ENCODE assay signal across 25 mouse cellular contexts in the genomic region with DNA sequence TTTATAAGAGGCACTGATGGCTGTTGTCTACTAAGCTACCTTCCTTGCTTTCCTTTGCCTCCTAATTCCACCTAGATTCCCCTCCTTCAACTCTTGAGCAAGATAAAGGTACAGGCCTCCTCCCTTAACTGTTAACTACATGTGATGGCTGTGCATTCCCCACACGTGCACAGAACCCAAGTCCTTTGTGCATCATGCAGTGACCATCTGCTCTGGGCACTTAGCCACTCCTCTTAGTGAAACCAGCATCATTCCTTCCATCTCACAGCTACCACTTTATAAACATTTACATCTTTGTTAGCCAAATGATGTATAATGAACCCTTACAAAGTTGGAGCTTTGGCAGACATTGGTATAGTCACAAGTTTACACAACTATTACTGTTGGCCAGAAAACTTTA. TPM values are rescaled to one million over a fixed set of nuclear protein-coding genes. Genes with fewer than 3 reads are reported as not detected.
A peak's percentile ranks its signal among the peaks of the same experiment; 100 is the strongest.
DNase-seq lines count a peak whose midpoint lies in the region; ATAC-seq and TF ChIP-seq lines count a peak whose summit lies in the region.
"Had no signal": no experiment of that assay in that cellular context is flagged by ENCODE, and none has a peak within 500 bp of the region (broad histone marks: within the 10 kb centered on the region; RNA-seq: fewer than 3 reads in every experiment).

No protein-coding gene starts in this region.

- DNase-seq in cerebellum, adult 8-10 months = peak; percentile 12
- DNase-seq in cerebellum, postnatal 4 days (ENCODE audit: low spot score in 2 of 2) = no peak
- peak; percentile 58 to 63 for DNase-seq in cerebellum, postnatal 10 days
- no peak for DNase-seq in cerebellum, adult 9-11 months
- peak; percentile 11 for DNase-seq in lung, embryonic 14.5 days
- DNase-seq in lung, postnatal 36 days = no peak
- DNase-seq in brain, adult 2 months (ENCODE audit: low read depth, low spot score) = peak; percentile 39
- DNase-seq: adrenal gland, adult 8-10 months; adrenal gland, postnatal 14 days; adrenal gland, postnatal 36 days; B cell, adult 2 months; cerebellum, adult 18-20 months; embryo, embryonic 11 days had no signal

- no peak overlapping the region for H3K4me3 ChIP-seq in lung, embryonic 14.5 days (ENCODE audit: low read depth, low read length)
- H3K4me3 ChIP-seq: embryonic facial prominence, embryonic 13.5 days; embryonic facial prominence, embryonic 15.5 days; erythroblast, embryonic 14.5 days; forebrain, embryonic 10.5 days; forebrain, embryonic 12.5 days had no signal

- no peak for ATAC-seq in lung, embryonic 14.5 days (ENCODE audit: insufficient read depth)
- ATAC-seq: activated CD4-positive, CD25-positive, alpha-beta regulatory T cell, adult 4 months; CD4-positive, CD25-positive, alpha-beta regulatory T cell, adult 4 months; forebrain, embryonic 14.5 days; forebrain, embryonic 16.5 days; Patski had no signal

- no peak overlapping the region for H3K9ac ChIP-seq in lung, embryonic 14.5 days
- H3K9ac ChIP-seq: embryonic facial prominence, embryonic 13.5 days; embryonic facial prominence, embryonic 15.5 days; forebrain, embryonic 12.5 days had no signal

- no peaks in the 10 kb centered on the region for H3K9me3 ChIP-seq in lung, embryonic 14.5 days (ENCODE audit: low read depth, low read length)
- H3K9me3 ChIP-seq: embryonic facial prominence, embryonic 13.5 days; embryonic facial prominence, embryonic 15.5 days; forebrain, embryonic 10.5 days; forebrain, embryonic 12.5 days; G1E had no signal

- H3K27me3 ChIP-seq in lung, embryonic 14.5 days (ENCODE audit: insufficient read depth, low read length) = no peaks in the 10 kb centered on the region
- H3K27me3 ChIP-seq: embryonic facial prominence, embryonic 13.5 days; embryonic facial prominence, embryonic 15.5 days had no signal

- no peaks in the 10 kb centered on the region for H3K4me1 ChIP-seq in lung, embryonic 14.5 days (ENCODE audit: insufficient read depth)
- H3K4me1 ChIP-seq: embryonic facial prominence, embryonic 13.5 days; embryonic facial prominence, embryonic 15.5 days; forebrain, embryonic 10.5 days; forebrain, embryonic 12.5 days had no signal

- WGBS in lung, embryonic 14.5 days = 56% methylated on average over 1 of the region's 1 CpGs

- no peaks in the 10 kb centered on the region for H3K36me3 ChIP-seq in lung, embryonic 14.5 days (ENCODE audit: insufficient read depth)
- H3K36me3 ChIP-seq: embryonic facial prominence, embryonic 13.5 days; embryonic facial prominence, embryonic 15.5 days; forebrain, embryonic 10.5 days; forebrain, embryonic 12.5 days; G1E had no signal

- H3K4me2 ChIP-seq in lung, embryonic 14.5 days = no peak overlapping the region
- H3K4me2 ChIP-seq: embryonic facial prominence, embryonic 13.5 days; embryonic facial prominence, embryonic 15.5 days; forebrain, embryonic 12.5 days had no signal

- TF ChIP-seq CTCF in lung, embryonic 14.5 days (IDR thresholded peaks at IDR 0.05; ENCODE audit: low read depth) = no peak

- no peak overlapping the region for H3K27ac ChIP-seq in lung, embryonic 14.5 days (ENCODE audit: low read depth)
- H3K27ac ChIP-seq: embryonic facial prominence, embryonic 13.5 days; embryonic facial prominence, embryonic 15.5 days; forebrain, embryonic 10.5 days; forebrain, embryonic 12.5 days had no signal

RNA-seq across cellular contexts. Expression of a gene that starts 18.3 kb away (rescaled TPM):
- 168 and 176 TPM in 2 replicates for polyA plus RNA-seq in lung, embryonic 14.5 days (2014; fragmentation: Nextera tagmentation; extraction: Ambion mirVana)

RNA-seq across cellular contexts. Expression of a gene that starts 18.3 kb away (rescaled TPM):
- 0.16 TPM in 1 of 2 replicates, not detected in the other for polyA plus RNA-seq in lung, embryonic 14.5 days (2014; fragmentation: Nextera tagmentation; extraction: Ambion mirVana)
- polyA plus RNA-seq: CD4-positive, CD25-positive, alpha-beta regulatory T cell, adult 4 months; embryonic facial prominence, embryonic 11.5 days; forebrain, embryonic 10.5 days; forebrain, embryonic 12.5 days; forebrain, embryonic 14.5 days; G1E had no signal

RNA-seq across cellular contexts. Expression of a gene that starts 32.2 kb away (rescaled TPM):
- polyA plus RNA-seq in lung, embryonic 14.5 days (2014; fragmentation: Nextera tagmentation; extraction: Ambion mirVana) = 8.7 and 9.6 TPM in 2 replicates

RNA-seq across cellular contexts. Expression of a gene that starts 39.7 kb away (rescaled TPM):
- polyA plus RNA-seq in lung, embryonic 14.5 days (2014; fragmentation: Nextera tagmentation; extraction: Ambion mirVana) = 26.6 and 26.7 TPM in 2 replicates

RNA-seq across cellular contexts. Expression of a gene that starts 49.7 kb away (rescaled TPM):
- polyA plus RNA-seq in lung, embryonic 14.5 days (2014; fragmentation: Nextera tagmentation; extraction: Ambion mirVana) = 0.12 and 0.17 TPM in 2 replicates
- polyA plus RNA-seq: activated CD4-positive, CD25-positive, alpha-beta regulatory T cell, adult 4 months; CD4-positive, CD25-positive, alpha-beta regulatory T cell, adult 4 months; erythroblast, embryonic 14.5 days had no signal

Comparison
In these comparisons a context has a peak if more than half of its experiments do, and no peak if none do; other contexts are left out.
1. DNase-seq: peak in cerebellum, adult 8-10 months (single experiment), cerebellum, postnatal 10 days (2 of 2), lung, embryonic 14.5 days (single experiment) and brain, adult 2 months (single experiment); none in cerebellum, postnatal 4 days (0 of 2), cerebellum, adult 9-11 months (single experiment) and lung, postnatal 36 days (single experiment).